Mouse (Mus musculus): ENCODE results near the gene Rrm2. TPM values are rescaled to one million over a fixed set of nuclear protein-coding genes. Genes with fewer than 3 reads are reported as not detected.

Gene Rrm2
- total and polyA plus RNA-seq, 2 experiments from 2014 or later: 19.2 to 50.3 TPM

DNA sequence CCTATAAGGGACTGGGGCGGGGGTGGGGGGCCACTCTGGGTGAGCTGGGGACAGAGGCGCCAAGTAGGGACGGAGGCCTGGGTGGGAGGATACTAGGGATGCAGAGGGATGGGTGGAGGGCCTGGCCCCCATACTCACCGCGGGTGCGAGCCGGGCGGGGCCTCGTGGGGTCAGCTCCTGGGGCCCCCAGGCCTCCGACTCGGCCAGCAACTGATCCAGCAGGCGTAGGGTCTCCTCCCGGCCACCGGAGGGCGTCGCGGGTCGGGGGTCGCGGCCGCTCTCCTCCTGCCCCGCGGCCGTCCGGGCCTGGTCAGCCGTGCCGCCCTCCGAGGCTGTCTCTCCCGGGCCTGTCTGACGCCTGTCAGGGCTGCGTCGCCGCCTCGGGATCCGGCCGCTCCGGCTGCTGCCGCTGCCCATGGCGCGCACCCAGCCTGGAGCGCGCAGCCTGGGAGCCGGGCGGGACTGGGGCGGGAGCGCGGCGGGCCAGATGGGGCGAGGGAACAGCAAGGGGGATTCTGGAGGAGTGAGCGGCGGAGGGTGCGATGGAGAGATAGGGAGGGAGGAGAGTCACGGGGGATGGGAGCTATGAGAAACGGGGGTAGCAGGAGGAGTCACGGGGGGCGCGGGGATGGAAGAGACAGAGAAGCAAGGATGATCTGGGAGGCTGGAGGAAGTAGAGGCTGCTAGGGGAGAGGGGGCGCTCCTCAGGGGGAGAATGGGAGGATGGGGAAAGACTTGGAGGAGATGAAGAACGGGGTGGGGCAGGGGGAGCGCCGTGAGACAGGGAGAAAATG is 27.4 kb upstream of the Rrm2 start:
- H3K27ac ChIP-seq (ENCODE audit: low read depth, low read length): peak overlapping the region; percentile 50
- 2% methylated on average over 54 of the region's 61 CpGs for WGBS
- H3K27me3 ChIP-seq (ENCODE audit: insufficient read depth, low read length): no peaks in the 10 kb centered on the region; the same call in 1 of the 2 replicates
- H3K4me2 ChIP-seq (ENCODE audit: low read depth): peak overlapping the region; percentile 94
- H3K4me3 ChIP-seq (ENCODE audit: low read depth, low read length): peak overlapping the region; percentile 65
- H3K36me3 ChIP-seq (ENCODE audit: insufficient read depth): no peaks in the 10 kb centered on the region
- peaks cover 10% of the 10 kb centered on the region; the same call in 1 of the 2 replicates for H3K4me1 ChIP-seq (ENCODE audit: insufficient read depth)
- DNase-seq (peak; percentile 73), ATAC-seq (peak; percentile 88)
- peak; percentile 40 for TF ChIP-seq CTCF (IDR thresholded peaks at IDR 0.05; ENCODE audit: low read depth)
- H3K9ac ChIP-seq: peak overlapping the region; percentile 69
- H3K9me3 ChIP-seq (ENCODE audit: low read length): no peaks in the 10 kb centered on the region

DNA sequence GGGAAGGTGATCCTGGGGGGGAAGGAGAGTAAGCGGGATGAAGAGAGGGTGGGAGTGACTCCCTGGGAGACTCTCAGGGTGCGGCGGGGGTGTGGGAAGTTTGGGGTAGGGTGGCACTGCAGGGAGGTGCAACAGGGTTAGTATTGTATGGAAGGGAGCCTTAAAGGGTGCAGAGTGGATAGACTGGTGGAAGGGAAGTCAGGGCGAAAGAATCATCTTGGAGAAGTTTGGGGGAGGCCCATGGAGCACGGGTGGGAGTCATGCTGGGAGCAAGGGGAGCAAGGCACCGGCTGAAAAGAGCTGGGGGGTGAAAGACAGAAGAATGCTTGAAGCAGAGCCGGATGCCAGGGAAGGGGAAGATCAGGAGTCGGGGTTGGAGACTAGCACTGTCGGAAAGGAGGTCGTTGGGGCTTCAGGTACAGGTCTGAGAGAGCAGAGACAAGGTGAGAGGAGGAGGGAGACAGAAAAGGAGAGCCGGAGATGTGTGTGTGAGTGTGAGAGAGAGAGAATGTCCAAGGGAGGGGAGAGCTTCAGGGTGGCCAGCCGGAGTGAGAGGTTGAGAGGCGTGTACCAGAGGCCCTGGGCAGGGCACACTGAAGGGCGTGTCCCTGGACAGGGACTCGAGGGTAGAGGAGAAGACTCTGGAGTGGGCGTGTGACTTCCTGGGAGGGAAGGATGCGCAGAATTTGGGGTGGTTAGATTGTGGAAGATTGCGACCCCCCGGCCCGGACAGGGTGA is 26.6 kb upstream of the Rrm2 start, which contains the start of gene Cys1:
Gene Cys1, minus strand, starts transcription at position 528 of the 738 bp plus-strand sequence.
- ATAC-seq: peak; percentile 23; the same call in 1 of the 2 replicates
- 6% methylated on average over 20 of the region's 20 CpGs for WGBS
- peak within 1 kb of the TSS; percentile 94 for H3K4me2 ChIP-seq (ENCODE audit: low read depth)
- no peaks in the 10 kb centered on the region for H3K9me3 ChIP-seq (ENCODE audit: low read length)
- no peaks in the 10 kb centered on the region for H3K36me3 ChIP-seq (ENCODE audit: insufficient read depth)
- peak within 1 kb of the TSS; percentile 69 for H3K9ac ChIP-seq
- peak within 1 kb of the TSS; percentile 65 for H3K4me3 ChIP-seq (ENCODE audit: low read depth, low read length)
- peak within 1 kb of the TSS; percentile 50 for H3K27ac ChIP-seq (ENCODE audit: low read depth, low read length)
- H3K4me1 ChIP-seq (ENCODE audit: insufficient read depth): peaks cover 10% of the 10 kb centered on the region; the same call in 1 of the 2 replicates
- H3K27me3 ChIP-seq (ENCODE audit: insufficient read depth, low read length): no peaks in the 10 kb centered on the region; the same call in 1 of the 2 replicates
- no peak for TF ChIP-seq CTCF (IDR thresholded peaks at IDR 0.05; ENCODE audit: low read depth)
- no peak for DNase-seq

DNA sequence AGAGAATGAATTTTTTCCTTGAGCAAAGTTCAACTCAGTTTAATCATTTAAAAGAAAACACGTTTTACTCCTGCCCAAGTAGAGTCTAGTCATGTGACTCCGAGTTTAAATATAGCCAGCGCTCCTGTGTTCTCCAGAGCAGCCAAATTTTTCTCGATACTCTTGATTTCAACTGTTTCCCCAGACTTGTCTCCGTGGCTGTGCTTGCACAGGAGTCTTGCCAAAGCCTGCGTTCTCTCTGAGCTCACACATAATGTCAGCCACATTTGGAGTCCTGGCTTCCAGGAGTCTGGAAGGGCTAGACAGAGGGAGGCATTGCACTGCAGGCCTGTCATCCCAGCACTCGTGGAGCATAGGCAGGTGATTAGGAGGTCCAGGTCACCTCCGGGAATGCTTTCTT is 25.5 kb upstream of the Rrm2 start:
- Histone ChIP-seq H3K4me1 (ENCODE audit: insufficient read depth) (peaks cover 10% of the 10 kb centered on the region; the same call in 1 of the 2 replicates), H3K4me3 (ENCODE audit: low read depth, low read length) (no peak overlapping the region), H3K27me3 (ENCODE audit: insufficient read depth, low read length) (no peaks in the 10 kb centered on the region; the same call in 1 of the 2 replicates), H3K4me2 (ENCODE audit: low read depth) (no peak overlapping the region), H3K36me3 (ENCODE audit: insufficient read depth) (no peaks in the 10 kb centered on the region), H3K9ac (no peak overlapping the region), H3K9me3 (ENCODE audit: low read length) (no peaks in the 10 kb centered on the region), H3K27ac (ENCODE audit: low read depth, low read length) (0 out of 2 replicates have a peak overlapping the region, but pooled peaks have one; percentile 45)
- TF ChIP-seq CTCF (IDR thresholded peaks at IDR 0.05; ENCODE audit: low read depth): no peak
- WGBS: 38% methylated on average over 8 of the region's 8 CpGs
- peak; percentile 63 for DNase-seq
- ATAC-seq: peak; percentile 24; the same call in 1 of the 2 replicates

DNA sequence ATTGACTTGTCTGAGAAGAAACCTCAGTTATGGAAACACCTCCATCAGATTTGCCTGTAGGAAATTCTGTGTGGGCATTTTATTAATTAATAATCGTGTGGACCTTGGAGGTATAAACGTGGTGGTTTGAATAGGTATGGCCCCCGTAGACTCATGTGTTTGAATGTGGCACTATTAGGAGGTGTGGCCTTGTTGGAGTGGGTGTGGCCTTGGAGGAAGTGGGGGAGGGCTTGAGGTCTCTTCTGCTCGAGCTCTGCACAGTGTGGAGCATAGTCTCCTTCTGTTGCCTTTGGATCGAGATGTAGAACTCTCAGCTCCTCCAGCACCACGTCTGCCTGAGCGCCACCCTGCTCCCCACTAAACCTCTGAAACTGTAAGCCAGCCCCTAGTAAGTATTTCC is 24.6 kb upstream of the Rrm2 start:
- no peak overlapping the region for H3K4me2 ChIP-seq (ENCODE audit: low read depth)
- ATAC-seq (no peak), DNase-seq (no peak)
- 62% methylated on average over 7 of the region's 7 CpGs for WGBS
- no peak overlapping the region for H3K9ac ChIP-seq
- H3K27ac ChIP-seq (ENCODE audit: low read depth, low read length): no peak overlapping the region
- peaks cover 10% of the 10 kb centered on the region; the same call in 1 of the 2 replicates for H3K4me1 ChIP-seq (ENCODE audit: insufficient read depth)
- H3K9me3 ChIP-seq (ENCODE audit: low read length): no peaks in the 10 kb centered on the region
- no peak for TF ChIP-seq CTCF (IDR thresholded peaks at IDR 0.05; ENCODE audit: low read depth)
- H3K36me3 ChIP-seq (ENCODE audit: insufficient read depth): no peaks in the 10 kb centered on the region
- H3K4me3 ChIP-seq (ENCODE audit: low read depth, low read length): no peak overlapping the region
- H3K27me3 ChIP-seq (ENCODE audit: insufficient read depth, low read length): no peaks in the 10 kb centered on the region; the same call in 1 of the 2 replicates

DNA sequence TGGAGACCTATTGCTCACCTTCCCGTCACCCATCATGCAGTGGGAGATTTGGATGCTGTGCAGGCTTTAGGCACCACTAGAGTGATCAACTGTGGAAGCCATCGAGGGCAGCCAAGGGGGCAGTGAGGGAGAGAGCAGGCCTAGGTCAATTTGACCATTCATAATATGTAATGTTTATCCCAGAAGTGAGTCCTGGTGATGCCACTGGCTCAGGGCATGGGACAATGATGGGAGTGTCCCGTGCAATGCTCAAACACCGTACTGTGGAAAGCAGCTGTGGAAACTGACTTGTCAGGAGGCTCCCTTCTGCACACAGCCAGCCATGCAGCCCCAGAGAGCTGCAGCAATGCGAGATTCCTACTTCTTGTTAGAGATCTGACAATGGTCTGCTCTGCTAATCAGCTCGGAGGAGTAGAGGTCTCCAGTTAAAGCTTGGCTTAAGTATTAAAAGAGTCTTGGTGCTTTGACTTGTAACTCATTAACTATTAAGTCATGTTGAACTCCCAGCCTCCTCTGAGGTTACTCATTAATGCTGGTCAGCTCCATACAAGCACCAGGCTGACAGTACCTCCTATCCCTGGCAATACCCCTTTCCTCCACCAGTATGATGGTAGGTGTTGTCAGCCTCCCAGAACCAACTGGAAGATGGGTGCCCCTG is 21.9 kb upstream of the Rrm2 start:
- Histone ChIP-seq H3K4me1 (ENCODE audit: insufficient read depth) (peaks cover 10% of the 10 kb centered on the region; the same call in 1 of the 2 replicates), H3K9ac (no peak overlapping the region), H3K9me3 (ENCODE audit: low read length) (no peaks in the 10 kb centered on the region), H3K27ac (ENCODE audit: low read depth, low read length) (no peak overlapping the region), H3K4me2 (ENCODE audit: low read depth) (no peak overlapping the region), H3K36me3 (ENCODE audit: insufficient read depth) (no peaks in the 10 kb centered on the region), H3K4me3 (ENCODE audit: low read depth, low read length) (no peak overlapping the region), H3K27me3 (ENCODE audit: insufficient read depth, low read length) (no peaks in the 10 kb centered on the region; the same call in 1 of the 2 replicates)
- ATAC-seq: no peak
- TF ChIP-seq CTCF (IDR thresholded peaks at IDR 0.05; ENCODE audit: low read depth): no peak
- DNase-seq: no peak
- 73% methylated on average over 6 of the region's 6 CpGs for WGBS

DNA sequence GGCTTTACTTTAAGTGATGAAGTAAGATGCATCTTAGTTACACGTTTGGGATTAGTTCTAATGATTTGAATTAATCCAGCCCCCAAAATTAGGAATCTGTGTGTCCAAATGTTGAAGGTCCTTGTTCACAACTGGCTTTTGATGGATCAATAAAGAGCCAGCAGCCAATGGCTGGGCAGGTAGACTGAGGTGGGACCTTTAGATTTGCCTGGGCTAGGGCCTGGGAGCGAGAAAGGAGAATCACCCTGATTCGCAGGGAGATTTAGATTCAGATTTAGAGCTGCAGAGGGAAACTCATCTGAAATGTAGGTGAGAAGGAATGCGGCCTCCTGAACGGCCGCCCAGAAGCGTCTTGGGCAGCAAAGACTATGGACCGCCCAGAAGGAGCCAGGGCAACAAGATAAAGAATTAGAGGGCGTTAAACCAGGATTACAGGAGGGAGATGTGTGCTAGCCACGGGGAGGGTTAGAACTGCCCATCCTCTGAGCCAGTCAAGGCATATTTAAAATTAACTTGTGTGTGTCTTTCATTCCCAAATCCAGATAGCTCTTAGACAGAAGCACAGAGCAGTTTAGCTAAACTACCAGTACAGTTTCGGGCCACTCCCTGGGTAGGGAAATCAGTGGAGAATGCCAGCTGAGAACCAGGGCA is 21.2 kb upstream of the Rrm2 start:
- no peak for ATAC-seq
- no peak for DNase-seq
- no peak overlapping the region for H3K9ac ChIP-seq
- WGBS: 78% methylated on average over 11 of the region's 11 CpGs
- H3K9me3 ChIP-seq (ENCODE audit: low read length): no peaks in the 10 kb centered on the region
- H3K4me2 ChIP-seq (ENCODE audit: low read depth): no peak overlapping the region
- no peaks in the 10 kb centered on the region for H3K36me3 ChIP-seq (ENCODE audit: insufficient read depth)
- H3K4me3 ChIP-seq (ENCODE audit: low read depth, low read length): no peak overlapping the region
- H3K27me3 ChIP-seq (ENCODE audit: insufficient read depth, low read length): no peaks in the 10 kb centered on the region
- no peak for TF ChIP-seq CTCF (IDR thresholded peaks at IDR 0.05; ENCODE audit: low read depth)
- H3K27ac ChIP-seq (ENCODE audit: low read depth, low read length): no peak overlapping the region
- H3K4me1 ChIP-seq (ENCODE audit: insufficient read depth): peaks cover 6% of the 10 kb centered on the region; the same call in 1 of the 2 replicates

Data from forebrain, postnatal 0 days (tissue).